In the genomic region with DNA sequence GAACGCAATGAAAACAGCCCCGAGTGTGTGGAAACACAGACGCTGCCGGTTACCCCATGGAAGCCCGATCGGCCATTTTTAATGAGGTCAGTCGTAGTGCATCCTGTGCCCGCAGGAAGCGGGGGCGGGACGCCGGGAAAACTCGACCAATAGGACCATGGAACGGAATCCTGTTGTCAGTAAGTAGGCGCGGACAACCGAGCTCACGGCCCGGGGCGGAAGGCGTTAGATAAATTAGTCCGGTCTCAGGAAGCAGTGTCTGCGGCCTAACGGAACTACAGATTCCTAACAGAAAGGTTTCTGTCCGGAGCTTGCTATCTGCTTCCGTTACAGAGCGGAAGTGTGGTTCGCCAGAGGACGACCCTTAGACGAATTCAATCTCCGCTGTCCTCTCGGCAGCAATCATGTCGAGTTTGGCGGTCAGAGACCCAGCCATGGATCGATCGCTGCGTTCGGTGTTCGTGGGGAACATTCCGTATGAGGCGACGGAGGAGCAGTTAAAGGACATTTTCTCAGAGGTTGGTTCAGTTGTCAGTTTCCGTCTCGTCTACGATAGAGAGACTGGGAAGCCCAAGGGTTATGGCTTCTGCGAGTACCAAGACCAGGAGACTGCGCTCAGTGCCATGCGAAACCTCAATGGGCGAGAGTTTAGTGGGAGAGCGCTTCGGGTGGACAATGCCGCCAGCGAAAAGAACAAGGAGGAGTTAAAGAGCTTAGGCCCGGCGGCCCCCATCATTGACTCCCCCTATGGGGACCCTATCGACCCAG, we compare ENCODE assay signal across 8 mouse cellular contexts. TPM values are rescaled to one million over a fixed set of nuclear protein-coding genes. Genes with fewer than 3 reads are reported as not detected.
DNase-seq lines count a peak whose midpoint lies in the region; ATAC-seq and TF ChIP-seq lines count a peak whose summit lies in the region.

A gene (plus strand): TSS at position 176 of the 768 bp plus-strand sequence.

- WGBS in heart, embryonic 13.5 days: 4% methylated on average over 56 of the region's 56 CpGs
- WGBS in liver, embryonic 12.5 days (ENCODE audit: insufficient replicate concordance): 2% methylated on average over 56 of the region's 56 CpGs
- 3% methylated on average over 56 of the region's 56 CpGs for WGBS in stomach, embryonic 15.5 days

- peaks cover 41% of the 10 kb centered on the region for H3K79me2 ChIP-seq in C2C12 (ENCODE audit: control insufficient read depth, insufficient read depth)

- H3K9me3 ChIP-seq in heart, embryonic 13.5 days: no peaks in the 10 kb centered on the region
- no peaks in the 10 kb centered on the region for H3K9me3 ChIP-seq in liver, embryonic 12.5 days (replicated peaks)
- H3K9me3 ChIP-seq in stomach, embryonic 15.5 days: no peaks in the 10 kb centered on the region

- peaks cover 32% of the 10 kb centered on the region for H3K79me3 ChIP-seq in C2C12 (ENCODE audit: low read depth)

- H3K9ac ChIP-seq in heart, embryonic 13.5 days: peak within 1 kb of the TSS; percentile 94
- H3K9ac ChIP-seq in liver, embryonic 12.5 days: peak within 1 kb of the TSS; percentile 75
- H3K9ac ChIP-seq in stomach, embryonic 15.5 days: peak within 1 kb of the TSS; percentile 65

- H3K4me1 ChIP-seq in brown adipose tissue, adult 24 weeks (ENCODE audit: control insufficient read depth, insufficient read depth, insufficient read length, low read length): peaks cover 10% of the 10 kb centered on the region
- peaks cover 24% of the 10 kb centered on the region for H3K4me1 ChIP-seq in heart, embryonic 13.5 days
- peaks cover 24% of the 10 kb centered on the region for H3K4me1 ChIP-seq in liver, embryonic 12.5 days
- H3K4me1 ChIP-seq in stomach, embryonic 15.5 days: peaks cover 12% of the 10 kb centered on the region; the same call in 1 of the 2 replicates

- DNase-seq in fat pad, adult 2 months (ENCODE audit: extremely low read depth, low read depth, low spot score): peak; percentile 80
- DNase-seq in kidney, postnatal 10 days: peak; percentile 99
- DNase-seq in natural killer cell, adult 2 months (ENCODE audit: low spot score in 2 of 2): peak; percentile 99

- ATAC-seq in heart, embryonic 13.5 days (ENCODE audit: extremely low read depth, insufficient number of reproducible peaks, low FRiP score, low TSS enrichment): peak; percentile 96
- ATAC-seq in liver, embryonic 12.5 days: peak; percentile 100
- peak; percentile 100 for ATAC-seq in stomach, embryonic 15.5 days (ENCODE audit: insufficient read depth, low FRiP score, low read depth)

- H3K27ac ChIP-seq in brown adipose tissue, adult 24 weeks (replicated peaks; ENCODE audit: low read depth, low read length): peak within 1 kb of the TSS; percentile 93
- H3K27ac ChIP-seq in heart, embryonic 13.5 days (replicated peaks): peak within 1 kb of the TSS; percentile 84
- peak within 1 kb of the TSS; percentile 71 for H3K27ac ChIP-seq in liver, embryonic 12.5 days
- H3K27ac ChIP-seq in stomach, embryonic 15.5 days: peak within 1 kb of the TSS; percentile 75

- H3ac ChIP-seq in C2C12 (ENCODE audit: control insufficient read depth, insufficient read length, low read depth): peak within 1 kb of the TSS; percentile 88

- peaks cover 31% of the 10 kb centered on the region for H3K36me3 ChIP-seq in C2C12 (ENCODE audit: control insufficient read depth, insufficient read depth)
- peaks cover 37% of the 10 kb centered on the region for H3K36me3 ChIP-seq in heart, embryonic 13.5 days
- peaks cover 30% of the 10 kb centered on the region for H3K36me3 ChIP-seq in liver, embryonic 12.5 days
- H3K36me3 ChIP-seq in stomach, embryonic 15.5 days: peaks cover 16% of the 10 kb centered on the region

- no peaks in the 10 kb centered on the region for H3K27me3 ChIP-seq in C2C12 (ENCODE audit: control insufficient read depth, insufficient read depth, insufficient read length)
- H3K27me3 ChIP-seq in heart, embryonic 13.5 days (replicated peaks): no peaks in the 10 kb centered on the region
- H3K27me3 ChIP-seq in liver, embryonic 12.5 days (replicated peaks): 0 out of 2 replicates have a peak, but pooled peaks cover 6% of the 10 kb centered on the region
- no peaks in the 10 kb centered on the region for H3K27me3 ChIP-seq in stomach, embryonic 15.5 days (replicated peaks)

- H3K4me3 ChIP-seq in C2C12 (ENCODE audit: insufficient read depth, poor library complexity, severe bottlenecking): peak within 1 kb of the TSS; percentile 85
- peak within 1 kb of the TSS; percentile 82 for H3K4me3 ChIP-seq in brown adipose tissue, adult 24 weeks (ENCODE audit: insufficient read depth, low read depth, low read length)
- H3K4me3 ChIP-seq in heart, embryonic 13.5 days: peak within 1 kb of the TSS; percentile 90
- H3K4me3 ChIP-seq in liver, embryonic 12.5 days: peak within 1 kb of the TSS; percentile 83
- peak within 1 kb of the TSS; percentile 67 for H3K4me3 ChIP-seq in stomach, embryonic 15.5 days (replicated peaks)

- peak within 1 kb of the TSS; percentile 90 for H3K4me2 ChIP-seq in heart, embryonic 13.5 days
- peak within 1 kb of the TSS; percentile 87 for H3K4me2 ChIP-seq in liver, embryonic 12.5 days
- H3K4me2 ChIP-seq in stomach, embryonic 15.5 days: peak within 1 kb of the TSS; percentile 83

- TF ChIP-seq CTCF in C2C12 (IDR thresholded peaks at IDR 0.05; ENCODE audit: control insufficient read depth, insufficient read depth, insufficient read length): no peak

TF ChIP-seq in C2C12, 6 proteins besides CTCF, POLR2A, EP300 and RAD21:
- TF ChIP-seq CEBPB (IDR thresholded peaks at IDR 0.05; ENCODE audit: low read depth) (no peak), MAX (IDR thresholded peaks at IDR 0.05) (peak; percentile 74)

RNA-seq across cellular contexts. Expression of the gene that starts here (rescaled TPM):
- 16.8 TPM for polyA plus RNA-seq in C2C12 (2012; fragmentation: generic; extraction: Trizol)
- 8.0 and 16.4 TPM in 2 replicates for polyA plus RNA-seq in brown adipose tissue, adult 24 weeks (2012; ENCODE audit: insufficient read depth, insufficient read length, missing spikeins)
- 30.4 and 33.2 TPM in 2 replicates for polyA plus RNA-seq in heart, embryonic 13.5 days (2015; fragmentation: Nextera tagmentation; extraction: Ambion mirVana)
- polyA plus RNA-seq in liver, embryonic 12.5 days (2016; fragmentation: Nextera tagmentation; extraction: Ambion mirVana): 21.3 and 22.1 TPM in 2 replicates
- 39.4 and 43.5 TPM in 2 replicates for polyA plus RNA-seq in stomach, embryonic 15.5 days (2015; fragmentation: Nextera tagmentation; extraction: Ambion mirVana)

Comparison
In these comparisons a context has a peak if more than half of its experiments do, and no peak if none do; other contexts are left out.
1. Peak in every context shown above with its lines: DNase-seq, ATAC-seq, H3K4me3 ChIP-seq and H3K27ac ChIP-seq.